Mouse (Mus musculus): ENCODE data around the gene 2310039H08Rik. TPM values are rescaled to one million over a fixed set of nuclear protein-coding genes. Genes with fewer than 3 reads are reported as not detected.

The 2310039H08Rik gene
- total and polyA plus RNA-seq, 2 experiments from 2014 or later, result 39.2 to 59.2 TPM

DNA sequence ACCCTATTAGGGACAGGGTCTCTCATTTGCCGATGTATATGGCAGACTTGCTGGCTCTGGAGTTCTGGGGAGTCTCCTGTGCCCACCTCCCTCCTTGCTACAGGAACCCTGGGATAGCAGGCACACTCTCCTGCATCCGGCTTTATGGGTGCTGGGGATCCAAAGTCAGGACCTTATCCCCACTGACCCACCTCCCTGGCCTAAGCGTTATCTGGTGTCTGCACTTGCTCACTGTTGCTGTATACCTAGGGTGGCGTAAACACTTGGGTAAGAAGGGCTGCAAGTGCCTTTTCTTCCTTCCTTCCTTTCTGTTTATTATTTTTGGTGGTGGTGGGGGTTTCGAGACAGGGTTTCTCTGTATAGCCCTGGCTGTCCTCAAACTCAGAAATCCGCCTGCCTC lies 31.1 kb upstream of the 2310039H08Rik start:
- no peak for TF ChIP-seq CTCF (IDR thresholded peaks at IDR 0.05)
- Histone ChIP-seq H3K9me3 (ENCODE audit: low read length) (no peaks in the 10 kb centered on the region), H3K27ac (ENCODE audit: low read depth, low read length) (no peak overlapping the region), H3K9ac (replicated peaks; ENCODE audit: low read length, poor library complexity, severe bottlenecking) (no peak overlapping the region), H3K27me3 (ENCODE audit: insufficient read depth, low read length) (no peaks in the 10 kb centered on the region), H3K4me1 (ENCODE audit: insufficient read depth, low read length) (no peaks in the 10 kb centered on the region), H3K4me2 (ENCODE audit: low read depth, low read length, poor library complexity, severe bottlenecking) (no peak overlapping the region), H3K4me3 (ENCODE audit: low read depth, low read length) (no peak overlapping the region), H3K36me3 (ENCODE audit: insufficient read depth, low read length) (peaks cover 26% of the 10 kb centered on the region)
- DNase-seq (ENCODE audit: low spot score), result no peak
- WGBS, result 93% methylated on average over 6 of the region's 6 CpGs
- ATAC-seq (ENCODE audit: low FRiP score), result no peak

DNA sequence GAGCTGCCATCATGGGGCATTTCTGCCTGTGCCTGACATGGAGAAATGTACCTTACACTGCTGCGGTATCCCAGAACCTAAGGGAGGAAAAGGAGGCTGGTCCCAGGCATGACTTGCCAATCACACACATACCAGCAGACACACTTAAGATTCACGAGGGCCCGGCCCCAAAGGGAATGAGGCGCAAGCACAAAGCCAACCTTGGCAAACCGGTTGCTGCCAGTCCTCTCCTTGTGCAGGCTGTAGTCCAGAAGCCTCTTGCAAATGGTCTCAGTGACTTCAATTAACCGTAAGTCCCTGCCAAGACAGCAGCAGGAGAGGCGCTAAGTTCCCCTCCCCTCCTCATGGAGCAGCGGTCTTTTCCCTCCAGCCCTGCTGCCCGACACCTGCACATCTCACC lies 29.4 kb upstream of the 2310039H08Rik start:
- DNase-seq (ENCODE audit: low spot score) (no peak), ATAC-seq (ENCODE audit: low FRiP score) (no peak)
- H3K9ac ChIP-seq (replicated peaks; ENCODE audit: low read length, poor library complexity, severe bottlenecking), result no peak overlapping the region
- H3K27me3 ChIP-seq (ENCODE audit: insufficient read depth, low read length), result no peaks in the 10 kb centered on the region
- H3K4me3 ChIP-seq (ENCODE audit: low read depth, low read length), result no peak overlapping the region
- no peaks in the 10 kb centered on the region for H3K4me1 ChIP-seq (ENCODE audit: insufficient read depth, low read length)
- TF ChIP-seq CTCF (IDR thresholded peaks at IDR 0.05), result no peak
- H3K9me3 ChIP-seq (ENCODE audit: low read length), result no peaks in the 10 kb centered on the region
- WGBS, result 84% methylated on average over 9 of the region's 9 CpGs
- H3K36me3 ChIP-seq (ENCODE audit: insufficient read depth, low read length), result peaks cover 19% of the 10 kb centered on the region
- H3K27ac ChIP-seq (ENCODE audit: low read depth, low read length), result no peak overlapping the region
- H3K4me2 ChIP-seq (ENCODE audit: low read depth, low read length, poor library complexity, severe bottlenecking), result no peak overlapping the region

DNA sequence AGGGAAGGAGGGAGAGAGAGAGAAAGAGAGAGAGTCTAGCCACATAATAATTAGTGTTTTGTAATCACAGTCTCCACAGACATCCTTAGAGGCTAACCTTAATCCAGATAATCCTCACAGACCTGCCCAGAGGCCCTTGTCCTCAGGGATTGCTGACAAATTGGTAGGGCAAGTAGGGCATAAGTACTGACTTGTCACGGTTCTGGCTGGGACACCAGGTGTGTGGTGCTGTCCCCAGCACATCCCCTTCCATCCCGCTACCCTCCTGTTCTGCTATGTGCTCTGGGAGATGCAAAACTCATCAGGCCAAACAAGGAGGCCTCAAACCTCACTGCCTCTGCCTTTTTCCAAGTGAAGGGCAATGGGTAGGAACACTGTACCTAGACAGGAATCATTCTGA lies 26.9 kb upstream of the 2310039H08Rik start:
- Histone ChIP-seq H3K4me1 (ENCODE audit: insufficient read depth, low read length) (no peaks in the 10 kb centered on the region), H3K27me3 (ENCODE audit: insufficient read depth, low read length) (no peaks in the 10 kb centered on the region), H3K4me2 (ENCODE audit: low read depth, low read length, poor library complexity, severe bottlenecking) (no peak overlapping the region), H3K9me3 (ENCODE audit: low read length) (no peaks in the 10 kb centered on the region), H3K27ac (ENCODE audit: low read depth, low read length) (no peak overlapping the region), H3K9ac (replicated peaks; ENCODE audit: low read length, poor library complexity, severe bottlenecking) (no peak overlapping the region), H3K4me3 (ENCODE audit: low read depth, low read length) (no peak overlapping the region), H3K36me3 (ENCODE audit: insufficient read depth, low read length) (peaks cover 19% of the 10 kb centered on the region)
- ATAC-seq (ENCODE audit: low FRiP score) (no peak), DNase-seq (ENCODE audit: low spot score) (no peak)
- TF ChIP-seq CTCF (IDR thresholded peaks at IDR 0.05), result no peak
- 64% methylated on average over 2 of the region's 2 CpGs for WGBS

DNA sequence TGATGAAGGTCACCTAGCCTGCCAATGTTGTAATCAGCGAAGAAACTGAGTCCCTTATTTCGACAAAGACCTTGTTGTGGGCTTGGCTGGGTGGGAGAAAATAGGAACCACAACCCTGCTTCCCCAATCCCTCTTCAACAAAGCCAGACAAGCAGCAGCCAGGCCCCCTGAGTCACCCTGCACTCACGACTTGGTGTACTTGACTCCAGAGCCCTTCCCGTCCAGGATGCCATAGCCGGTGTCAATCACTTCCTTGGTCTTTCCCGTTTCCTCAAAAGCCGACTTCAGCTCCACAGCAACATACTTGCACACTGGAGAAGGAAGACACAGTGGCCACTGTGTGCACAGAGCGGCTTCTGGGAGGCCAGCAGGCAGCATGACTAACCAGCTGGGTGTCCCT lies 25.2 kb upstream of the 2310039H08Rik start:
- H3K36me3 ChIP-seq (ENCODE audit: insufficient read depth, low read length), result peaks cover 16% of the 10 kb centered on the region
- ATAC-seq (ENCODE audit: low FRiP score) (no peak), DNase-seq (ENCODE audit: low spot score) (no peak)
- peaks cover 4% of the 10 kb centered on the region; the same call in 1 of the 2 replicates for H3K4me1 ChIP-seq (ENCODE audit: insufficient read depth, low read length)
- no peaks in the 10 kb centered on the region for H3K27me3 ChIP-seq (ENCODE audit: insufficient read depth, low read length)
- no peak overlapping the region for H3K4me3 ChIP-seq (ENCODE audit: low read depth, low read length)
- H3K4me2 ChIP-seq (ENCODE audit: low read depth, low read length, poor library complexity, severe bottlenecking), result no peak overlapping the region
- no peaks in the 10 kb centered on the region for H3K9me3 ChIP-seq (ENCODE audit: low read length)
- no peak overlapping the region for H3K27ac ChIP-seq (ENCODE audit: low read depth, low read length)
- 80% methylated on average over 8 of the region's 8 CpGs for WGBS
- TF ChIP-seq CTCF (IDR thresholded peaks at IDR 0.05), result no peak
- H3K9ac ChIP-seq (replicated peaks; ENCODE audit: low read length, poor library complexity, severe bottlenecking), result no peak overlapping the region

DNA sequence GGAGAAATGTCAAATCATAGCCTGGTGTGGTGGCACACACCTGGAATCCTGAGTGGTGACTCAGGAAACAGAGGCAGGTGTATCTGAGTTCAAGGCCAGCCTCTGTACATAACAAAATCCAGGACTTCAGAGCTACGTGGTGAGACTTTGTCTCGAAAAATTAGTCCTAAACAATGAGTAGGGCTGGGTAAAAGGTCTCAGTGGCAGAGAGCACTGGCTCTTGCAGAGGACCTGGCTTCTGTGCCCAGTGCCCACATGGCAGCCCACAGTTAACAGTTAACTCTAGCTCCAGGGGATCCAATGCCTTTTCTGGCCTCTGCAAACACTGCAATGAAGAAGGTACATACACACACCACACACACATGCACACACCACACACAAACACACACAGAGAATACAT lies 24.6 kb upstream of the 2310039H08Rik start:
- Histone ChIP-seq H3K36me3 (ENCODE audit: insufficient read depth, low read length) (peaks cover 16% of the 10 kb centered on the region), H3K9me3 (ENCODE audit: low read length) (no peaks in the 10 kb centered on the region), H3K27me3 (ENCODE audit: insufficient read depth, low read length) (no peaks in the 10 kb centered on the region), H3K27ac (ENCODE audit: low read depth, low read length) (no peak overlapping the region), H3K4me2 (ENCODE audit: low read depth, low read length, poor library complexity, severe bottlenecking) (no peak overlapping the region), H3K9ac (replicated peaks; ENCODE audit: low read length, poor library complexity, severe bottlenecking) (no peak overlapping the region), H3K4me3 (ENCODE audit: low read depth, low read length) (no peak overlapping the region), H3K4me1 (ENCODE audit: insufficient read depth, low read length) (peaks cover 4% of the 10 kb centered on the region; the same call in 1 of the 2 replicates)
- WGBS, result 85% methylated on average over 2 of the region's 2 CpGs
- no peak for ATAC-seq (ENCODE audit: low FRiP score)
- TF ChIP-seq CTCF (IDR thresholded peaks at IDR 0.05), result no peak
- DNase-seq (ENCODE audit: low spot score), result no peak

DNA sequence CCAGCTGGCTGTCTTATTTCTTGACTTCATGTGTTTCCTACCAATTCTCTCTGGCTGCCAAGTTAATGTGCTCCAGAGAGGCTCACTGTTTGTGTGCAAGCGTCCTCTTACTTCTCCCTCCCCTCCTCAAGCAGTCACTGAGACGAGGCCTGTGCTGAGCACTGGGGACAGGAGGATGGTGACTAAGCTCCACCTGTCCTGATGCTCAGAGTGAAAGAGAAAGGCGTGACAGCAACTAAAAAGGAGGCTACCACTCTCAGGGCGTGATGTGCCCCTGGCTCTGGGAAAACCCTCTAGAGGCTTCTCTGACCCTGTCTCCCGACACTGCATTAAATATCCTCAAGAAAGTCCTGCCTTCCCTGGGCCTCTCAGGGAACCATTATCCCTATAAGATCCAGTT lies 23.2 kb upstream of the 2310039H08Rik start:
- Histone ChIP-seq H3K4me1 (ENCODE audit: insufficient read depth, low read length) (peaks cover 4% of the 10 kb centered on the region; the same call in 1 of the 2 replicates), H3K4me3 (ENCODE audit: low read depth, low read length) (no peak overlapping the region), H3K4me2 (ENCODE audit: low read depth, low read length, poor library complexity, severe bottlenecking) (no peak overlapping the region), H3K27ac (ENCODE audit: low read depth, low read length) (no peak overlapping the region), H3K27me3 (ENCODE audit: insufficient read depth, low read length) (no peaks in the 10 kb centered on the region), H3K9ac (replicated peaks; ENCODE audit: low read length, poor library complexity, severe bottlenecking) (no peak overlapping the region), H3K36me3 (ENCODE audit: insufficient read depth, low read length) (peaks cover 8% of the 10 kb centered on the region), H3K9me3 (ENCODE audit: low read length) (no peaks in the 10 kb centered on the region)
- ATAC-seq (ENCODE audit: low FRiP score) (no peak), DNase-seq (ENCODE audit: low spot score) (no peak)
- 88% methylated on average over 5 of the region's 5 CpGs for WGBS
- TF ChIP-seq CTCF (IDR thresholded peaks at IDR 0.05), result no peak
